Mouse (Mus musculus): Measurements from ENCODE around the gene Tgfbi.

DNA sequence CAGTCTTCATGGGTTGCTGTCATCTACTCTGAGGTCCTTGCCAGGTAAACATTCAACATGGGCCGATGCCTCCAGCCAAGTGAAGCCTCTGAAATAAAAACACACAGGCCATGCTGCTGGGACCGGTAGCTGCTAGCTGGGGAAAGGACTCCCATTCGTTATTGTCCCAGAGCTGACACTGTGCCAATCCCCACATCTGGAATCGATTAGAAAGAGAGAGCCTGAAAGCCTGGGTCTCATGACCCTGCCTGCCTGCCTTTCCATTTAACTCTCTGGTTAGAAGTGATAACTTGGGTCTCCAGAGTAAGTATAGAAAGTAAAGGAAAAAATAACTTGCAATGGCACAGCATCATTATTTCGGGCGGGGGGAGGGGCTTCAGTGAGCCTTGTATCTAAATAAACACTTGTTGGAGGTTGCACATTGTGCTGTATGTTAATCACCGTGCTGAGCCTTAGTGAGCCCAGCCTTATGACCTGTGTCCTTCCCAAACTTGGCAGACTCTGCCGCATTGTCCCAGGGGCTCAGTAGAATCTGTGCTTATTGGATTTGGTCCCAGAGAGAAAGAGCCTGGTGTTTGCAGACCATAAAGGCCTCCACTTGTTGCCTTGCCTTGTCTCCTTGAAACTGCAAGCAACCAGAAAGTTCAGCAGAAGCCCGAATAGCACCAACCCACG, 9.0 kb upstream of the Tgfbi start:
- TF ChIP-seq EP300 (IDR thresholded peaks at IDR 0.05) (0 out of 2 replicates have a peak, but pooled peaks have one; percentile 25), CTCF (IDR thresholded peaks at IDR 0.05) (no peak)
